Mouse (Mus musculus) cerebellum, adult 11 months (tissue): ENCODE measurements around the gene Wnt1.

Experiments
- DNase-seq: peaks from one replicate; pipeline ENCODE4 v3.0.0; 2022

Wnt1 gene

DNA sequence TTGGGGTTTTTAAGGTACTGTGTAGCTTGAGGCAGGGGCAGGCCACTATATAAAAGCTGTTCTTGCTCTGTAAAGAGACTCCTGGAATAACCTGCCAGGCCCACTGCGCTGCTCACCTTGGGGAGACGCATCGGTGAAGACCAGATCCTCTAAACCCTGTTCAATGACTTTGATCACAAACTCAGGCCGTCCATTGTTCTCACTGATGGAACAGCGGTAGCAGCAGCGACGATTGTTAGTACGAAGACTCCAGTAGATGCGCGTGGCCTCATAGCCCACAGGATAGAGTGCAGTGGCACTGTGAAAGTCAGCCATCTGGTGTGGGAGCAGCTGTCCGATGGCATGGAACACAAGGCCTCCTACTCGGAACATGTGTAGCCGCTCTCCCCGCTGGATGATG, 49.5 kb downstream of the Wnt1 start:
- no peak for DNase-seq

DNA sequence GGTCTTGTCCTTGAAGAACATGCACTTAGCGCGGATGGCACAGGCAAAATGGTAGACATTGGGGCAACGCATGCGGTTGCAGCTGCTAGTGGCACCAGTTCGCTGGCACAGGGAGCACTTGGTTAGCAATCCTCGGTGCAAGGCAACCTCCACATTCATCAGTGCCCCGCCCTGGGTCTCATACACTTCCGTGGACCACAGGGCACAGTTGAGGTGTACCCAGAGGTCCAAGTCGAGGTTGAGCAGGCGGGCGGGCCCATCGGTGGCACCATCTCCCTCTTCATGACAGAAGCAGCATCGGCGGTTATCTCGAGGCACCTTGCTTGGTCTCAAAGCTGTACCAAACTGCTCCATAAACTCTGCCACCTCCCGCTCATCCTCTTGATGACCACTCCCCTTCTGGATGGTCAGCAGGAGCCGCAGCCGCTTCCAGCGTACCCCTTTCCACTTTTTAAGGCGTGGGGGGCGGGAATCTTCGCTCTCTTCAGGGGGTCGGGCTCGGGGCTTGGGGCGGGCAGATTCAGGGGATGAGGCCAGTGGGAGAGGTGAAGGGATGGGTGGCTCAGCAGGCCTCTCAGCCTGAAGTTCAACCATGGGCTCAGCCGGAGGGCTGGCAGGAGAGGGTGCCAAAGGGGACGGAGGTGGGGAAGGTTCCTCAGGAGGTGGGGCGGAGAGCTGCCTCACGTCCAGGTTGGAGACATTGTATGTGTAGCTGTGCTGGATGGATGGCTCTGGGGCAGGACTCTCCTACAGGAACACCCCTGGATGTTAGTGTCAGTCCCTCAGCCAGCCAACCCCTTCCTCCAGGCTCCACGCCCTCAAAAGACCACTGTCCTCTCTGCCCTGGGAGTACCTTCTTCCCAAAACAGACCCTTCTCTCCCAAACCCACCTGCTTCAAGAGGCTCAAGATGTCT, 50.3 kb downstream of the Wnt1 start:
- DNase-seq = peak; percentile 10
